Mouse (Mus musculus): ENCODE measurements around the gene Gm45711.
"Not testable (repeated sequence)": the region's sequence is repeated elsewhere in the genome, so short reads cannot be mapped to it uniquely, and the experiment has no call there.

Gene Gm45711

GRCm38 (mm10) chr8:104309441-104310155 lies at the start of gene Gm45711, which contains the start of gene Cmtm1:
Gm45711 (minus strand) TSS chr8:104310081.
Cmtm1 (minus strand) TSS chr8:104310145.
- DNase-seq (ENCODE audit: low read depth, low spot score) = not testable (repeated sequence)

GRCm38 (mm10) chr8:104358637-104359036 lies 48.8 kb upstream of the Gm45711 start:
- DNase-seq (ENCODE audit: low read depth, low spot score) = no peak

DNA sequence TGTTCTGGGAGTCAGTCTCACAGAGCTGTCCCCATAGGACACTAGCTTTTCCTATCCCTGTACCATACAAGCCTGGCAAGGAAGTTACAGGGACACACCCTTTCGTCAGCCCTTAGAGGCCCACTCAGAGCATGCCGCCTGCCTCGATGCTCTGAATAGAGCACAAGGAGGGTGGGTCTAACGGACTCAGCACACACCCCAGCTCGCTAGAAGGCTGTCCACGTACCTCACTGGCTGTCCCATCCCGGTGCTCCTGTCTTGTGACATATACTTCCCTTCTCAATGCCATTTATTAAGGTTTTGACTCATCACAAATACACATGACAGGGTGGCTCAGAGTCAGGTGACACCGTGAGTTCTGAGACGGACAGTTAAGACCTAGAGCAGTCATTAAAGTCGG lies 44.6 kb upstream of the Gm45711 start:
- no peak for DNase-seq (ENCODE audit: low read depth, low spot score)

- no peak for DNase-seq (ENCODE audit: low read depth, low spot score)
These were observed 43.3 kb upstream of the Gm45711 start for GRCm38 (mm10) chr8:104353186-104353585.

- no peak for DNase-seq (ENCODE audit: low read depth, low spot score)
These were observed 40.2 kb upstream of the Gm45711 start for GRCm38 (mm10) chr8:104350047-104350446.

DNA sequence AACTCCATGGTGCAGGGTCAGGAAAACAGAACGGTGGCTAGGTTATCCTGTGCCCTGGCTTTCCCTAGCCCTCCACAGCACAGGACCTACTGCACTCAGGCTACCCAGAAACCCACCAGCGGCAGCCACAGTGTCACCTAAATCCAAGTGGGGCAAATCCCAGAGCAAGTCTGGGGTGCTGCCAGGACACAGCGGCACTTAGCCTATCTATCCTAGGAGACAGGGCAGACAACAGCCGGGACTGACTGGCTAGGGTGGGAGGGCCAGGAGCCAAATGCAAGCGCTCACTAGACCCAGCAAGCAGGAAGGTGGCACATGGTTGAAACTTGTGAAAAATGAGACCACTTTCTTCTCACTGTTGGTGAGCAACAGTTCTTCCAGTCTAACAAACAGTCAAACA lies 39.1 kb upstream of the Gm45711 start:
- no peak for DNase-seq (ENCODE audit: low read depth, low spot score)

DNA sequence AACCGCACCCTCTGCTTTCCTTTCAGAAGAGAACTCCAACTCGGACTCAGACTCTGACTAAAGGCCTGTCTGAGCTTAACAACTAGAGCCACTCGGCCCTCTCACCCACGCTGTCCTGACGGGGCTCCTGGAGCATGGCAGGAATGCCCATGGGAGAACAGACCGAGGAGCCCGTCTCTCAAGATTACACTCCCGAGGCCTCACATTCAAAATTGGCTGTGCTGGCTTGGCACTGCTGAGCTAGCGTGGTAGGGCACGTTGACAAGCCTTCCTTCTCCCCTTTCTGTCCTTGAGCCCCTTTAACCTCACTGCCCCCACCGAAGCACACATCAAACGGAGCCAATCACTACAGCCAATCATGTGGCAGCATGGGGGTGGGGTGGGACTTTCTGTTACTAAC lies 36.8 kb upstream of the Gm45711 start:
- no peak for DNase-seq (ENCODE audit: low read depth, low spot score)

- DNase-seq (ENCODE audit: low read depth, low spot score) = no peak
These were observed 34.7 kb upstream of the Gm45711 start for GRCm38 (mm10) chr8:104344622-104345021.

DNA sequence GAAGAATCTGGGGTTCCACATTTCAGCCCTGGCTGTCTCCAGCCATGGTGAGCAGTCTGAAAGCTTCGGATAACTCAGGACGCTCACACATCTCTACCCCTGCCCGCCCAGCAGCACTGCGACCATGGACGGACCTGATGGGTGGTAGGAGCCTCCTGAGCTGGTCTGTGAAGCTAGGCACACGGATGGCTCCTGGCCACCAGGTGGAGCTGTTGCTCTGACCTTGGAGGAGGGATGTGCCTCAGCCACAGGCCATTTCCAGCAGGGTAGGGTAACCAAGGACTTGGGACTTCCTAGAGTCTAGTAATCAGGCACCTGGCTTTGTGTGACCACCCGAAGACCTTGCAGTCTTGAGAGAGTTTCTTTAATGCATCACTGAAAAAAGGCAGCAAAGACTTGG lies 34.1 kb upstream of the Gm45711 start:
- DNase-seq (ENCODE audit: low read depth, low spot score) = peak; percentile 89

GRCm38 (mm10) chr8:104342426-104342825 lies 32.5 kb upstream of the Gm45711 start:
- DNase-seq (ENCODE audit: low read depth, low spot score) = no peak

GRCm38 (mm10) chr8:104341678-104342077 lies 31.8 kb upstream of the Gm45711 start:
- DNase-seq (ENCODE audit: low read depth, low spot score) = no peak

DNA sequence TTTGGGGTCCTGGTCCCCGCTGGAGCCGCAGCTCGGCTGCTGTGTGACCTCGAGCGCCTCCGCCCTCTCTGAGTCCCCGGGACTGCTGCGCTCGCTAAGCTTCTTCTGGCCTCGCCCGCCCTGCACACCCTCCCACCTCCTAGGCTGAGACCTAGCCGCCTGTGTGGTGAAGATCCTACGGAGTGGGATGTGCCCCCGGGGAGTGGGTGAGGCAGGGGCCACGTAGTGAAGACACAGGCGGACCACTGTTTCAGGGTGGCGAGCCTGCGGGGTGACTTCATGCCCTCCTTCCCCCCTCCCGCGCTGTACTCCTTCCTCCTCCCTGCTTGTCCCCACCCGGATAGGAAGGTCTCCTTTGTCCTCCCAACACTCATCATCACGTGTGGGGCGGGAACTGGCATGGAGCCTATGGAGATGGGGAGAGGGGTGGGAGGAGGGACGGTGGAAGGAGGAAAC lies 31.3 kb upstream of the Gm45711 start:
- peak; percentile 66 for DNase-seq (ENCODE audit: low read depth, low spot score)

DNA sequence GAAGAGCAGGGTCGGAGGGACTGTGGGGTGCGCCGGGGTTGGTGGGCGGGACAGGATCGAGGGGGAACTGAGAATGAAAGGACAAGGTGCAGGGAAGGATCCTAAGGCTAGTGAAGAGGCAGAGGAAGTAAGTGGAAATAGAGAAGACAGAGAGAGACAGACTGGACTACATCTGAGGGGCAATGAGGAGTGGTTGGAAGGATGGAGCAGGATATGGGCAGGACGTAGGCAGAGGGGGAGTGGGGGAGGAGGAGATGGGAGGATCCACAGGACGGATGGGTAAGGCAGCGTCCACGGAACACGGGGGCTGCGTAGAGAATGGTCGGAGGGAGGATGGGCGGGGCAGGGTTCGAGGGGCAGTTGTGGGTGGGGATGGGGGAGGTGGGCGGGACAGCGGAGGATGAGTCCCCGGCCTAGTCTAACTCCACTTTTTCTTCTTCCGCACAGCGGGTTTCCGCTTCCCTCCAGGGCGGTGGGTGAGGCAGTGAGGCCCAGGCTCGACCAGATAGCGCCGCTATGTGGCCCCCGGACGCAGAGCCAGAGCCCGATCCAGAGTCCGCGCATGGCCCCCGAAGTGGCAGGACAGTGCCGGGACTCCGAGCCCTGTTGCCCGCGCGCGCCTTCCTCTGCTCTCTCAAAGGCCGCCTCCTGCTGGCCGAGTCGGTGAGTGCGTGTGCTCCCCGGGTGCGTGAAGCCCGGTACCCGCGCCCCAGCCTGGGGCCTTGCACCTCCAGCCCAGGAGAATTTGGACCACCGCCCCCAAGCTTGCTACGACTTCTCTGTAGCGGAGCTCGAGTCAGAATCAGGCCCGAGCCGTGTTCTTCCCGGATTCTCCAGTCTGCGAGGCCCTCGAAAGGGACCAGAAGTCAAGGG lies 30.6 kb upstream of the Gm45711 start:
- peak; percentile 69 for DNase-seq (ENCODE audit: low read depth, low spot score)

- DNase-seq (ENCODE audit: low read depth, low spot score) = no peak
These were observed 30.0 kb upstream of the Gm45711 start for GRCm38 (mm10) chr8:104339983-104340232.

DNA sequence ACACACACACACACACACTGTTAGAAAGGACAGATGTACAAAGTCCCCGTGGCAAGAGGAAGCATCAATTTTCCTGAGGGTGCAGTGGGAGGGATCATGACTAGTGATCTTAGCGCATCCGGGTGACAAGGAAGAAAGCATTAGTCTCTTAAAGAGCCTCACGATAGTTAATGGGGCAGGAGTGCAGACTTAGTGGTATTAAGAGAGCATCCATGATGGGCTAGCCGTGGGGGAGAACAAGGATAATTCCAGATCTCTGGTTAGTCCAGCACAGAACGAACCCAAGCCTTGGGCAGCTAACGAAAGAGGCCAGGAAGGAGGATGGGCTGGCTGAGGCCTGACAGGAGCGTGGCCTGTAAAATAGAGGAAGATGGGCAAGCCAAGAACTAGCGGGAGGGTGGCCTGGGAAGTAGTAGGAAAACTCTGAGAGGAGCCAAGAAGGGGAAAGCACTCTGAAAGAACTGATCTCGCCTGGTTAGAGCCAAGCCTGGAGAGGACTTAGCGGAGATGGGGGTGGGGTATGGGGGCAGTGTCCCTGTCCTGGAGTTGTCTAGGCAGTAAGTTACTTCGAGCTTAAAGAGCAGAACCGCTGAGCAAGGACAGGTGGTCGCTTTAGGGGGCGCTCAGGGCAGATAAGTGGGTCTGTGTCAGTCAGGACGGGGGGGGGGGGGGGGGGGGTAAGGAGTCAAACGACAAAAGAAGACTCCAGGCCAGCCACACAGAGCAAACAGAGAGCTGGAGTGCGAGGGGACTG lies 29.5 kb upstream of the Gm45711 start, which contains the start of gene Cmtm3:
Gene Cmtm3, plus strand, starts transcription at position 182 of the 754 bp plus-strand sequence.
- DNase-seq (ENCODE audit: low read depth, low spot score) = no peak

DNA sequence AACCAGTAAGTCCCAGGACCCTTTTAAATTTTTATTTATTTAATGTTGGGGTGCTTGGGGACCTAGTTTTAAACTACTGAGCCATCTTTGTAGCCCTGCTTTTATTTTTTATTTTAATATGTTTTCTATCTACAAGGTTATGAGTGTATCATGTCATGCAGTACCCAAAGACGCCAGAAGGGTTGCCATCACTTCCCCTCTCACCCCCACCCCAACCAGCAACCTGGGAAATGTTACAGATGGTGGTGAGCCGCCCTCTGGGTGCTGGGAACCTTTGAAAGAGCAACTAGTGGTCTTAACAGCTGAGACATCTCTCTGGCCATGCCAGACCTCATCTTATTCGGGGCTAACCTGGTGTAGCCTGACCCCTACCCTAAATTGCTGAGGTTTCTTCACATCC lies 28.0 kb upstream of the Gm45711 start:
- DNase-seq (ENCODE audit: low read depth, low spot score) = no peak

GRCm38 (mm10) chr8:104336806-104337205 lies 26.9 kb upstream of the Gm45711 start:
- DNase-seq (ENCODE audit: low read depth, low spot score) = no peak

- DNase-seq (ENCODE audit: low read depth, low spot score) = no peak
These were observed 24.3 kb upstream of the Gm45711 start for GRCm38 (mm10) chr8:104334196-104334595.

DNA sequence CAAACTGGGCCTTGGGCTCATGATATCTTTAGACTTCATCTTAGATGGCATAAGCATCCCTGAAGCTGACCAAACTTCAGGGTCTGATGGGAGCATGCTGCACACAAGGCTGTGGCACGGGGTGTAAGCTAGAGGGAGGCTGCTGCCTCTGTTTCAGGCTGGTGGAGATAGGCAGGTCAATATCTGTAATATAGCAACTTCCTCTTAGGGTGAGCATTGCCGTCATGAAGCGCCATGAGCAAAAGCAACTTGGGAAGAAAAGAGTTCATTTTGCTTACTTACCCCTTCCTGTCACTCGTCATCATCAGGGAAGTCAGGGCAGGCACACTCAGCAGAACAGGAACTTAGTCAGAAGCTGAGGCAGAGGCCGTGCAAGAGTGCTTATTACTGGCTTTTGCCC lies 23.9 kb upstream of the Gm45711 start:
- no peak for DNase-seq (ENCODE audit: low read depth, low spot score)

DNA sequence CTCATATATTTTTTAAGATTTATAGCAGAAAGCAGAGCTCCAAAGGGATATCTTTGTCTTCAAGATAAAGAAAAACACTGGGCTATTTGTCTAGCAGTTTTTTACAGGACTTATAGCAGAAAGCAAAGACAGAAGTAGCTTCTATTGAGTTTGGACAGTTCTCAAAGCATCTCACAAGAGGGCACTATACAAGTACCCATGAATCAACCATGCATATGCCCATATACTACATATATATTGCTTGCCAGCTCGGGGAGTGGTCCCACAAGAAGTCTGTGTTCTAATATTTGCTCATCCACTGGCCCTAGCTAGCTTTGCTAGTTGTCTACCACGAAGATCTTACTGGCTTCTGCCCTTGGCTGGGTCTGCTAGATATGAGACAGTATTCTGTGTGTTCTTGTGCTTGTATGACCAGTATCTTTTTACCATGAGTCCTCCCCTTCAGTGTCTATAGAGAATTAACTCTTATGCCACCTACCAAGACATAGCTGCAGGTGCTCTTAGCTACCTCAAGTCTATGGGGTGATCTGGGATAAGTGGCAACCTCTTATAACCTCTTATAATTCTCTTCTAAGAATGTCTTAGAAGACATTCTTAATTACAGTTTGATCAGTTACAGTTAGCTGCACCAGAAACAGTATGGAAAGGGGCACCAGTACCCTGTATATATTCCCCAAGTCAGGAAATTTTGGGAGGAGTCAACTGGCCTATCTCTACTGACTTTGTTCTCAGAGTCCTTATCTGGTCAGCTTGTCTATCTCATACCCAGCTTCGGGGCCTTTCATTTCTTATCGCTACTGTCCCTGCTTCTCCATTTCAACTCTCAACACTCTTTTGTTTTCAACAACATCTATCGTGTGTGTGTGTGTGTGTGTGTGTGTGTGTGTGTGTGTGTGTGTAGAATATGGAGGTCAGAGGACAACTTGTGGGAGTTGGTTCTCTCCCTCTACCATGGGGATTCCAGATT lies 23.1 kb upstream of the Gm45711 start:
- no peak for DNase-seq (ENCODE audit: low read depth, low spot score)

DNA sequence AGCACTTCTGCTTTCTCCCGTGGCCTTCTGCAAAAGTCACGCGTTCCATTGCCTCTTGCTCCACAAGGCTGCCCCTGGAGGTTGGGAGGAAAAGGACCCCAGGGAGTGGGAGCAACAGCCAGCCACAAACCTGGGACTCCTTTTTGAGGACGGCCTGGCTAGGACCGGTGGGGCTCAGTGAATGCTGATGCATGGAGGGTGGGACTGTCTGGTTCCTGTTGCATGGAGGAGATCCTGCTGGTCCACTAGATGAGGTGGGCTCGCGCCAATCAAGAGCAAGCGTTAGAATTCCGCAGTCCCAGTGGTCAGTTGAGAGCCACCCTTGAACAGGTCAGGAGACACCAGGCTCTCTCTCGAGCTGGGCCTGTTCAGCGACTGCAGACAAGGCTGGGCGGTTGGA lies 12.0 kb upstream of the Gm45711 start, which contains the start of gene Cmtm2b:
Gene Cmtm2b, plus strand, starts transcription at position 301 of the 400 bp plus-strand sequence.
- DNase-seq (ENCODE audit: low read depth, low spot score) = not testable (repeated sequence)

Data from forelimb bud, embryonic 11.5 days (tissue).